Mouse (Mus musculus) spleen, adult 2 months (tissue): ENCODE measurements at regions not wholly inside any gene's neighbourhood (a gene's known extent, or its start where the extent isn't known, plus 50 kb on each side); places are given as distances from the start of the nearest gene placed in this dataset.

Experiments
- CTCF ChIP-seq: fragments of 200-500 bp; IDR thresholded peaks from 2 replicates; pipeline ENCODE4 v1.5.1; 2011; ENCODE audit warnings: mild to moderate bottlenecking, inconsistent platforms; ENCODE audit not compliant: insufficient read depth, insufficient read length, insufficient replicate concordance; ENCODE audit errors: extremely low read depth
- POLR2A ChIP-seq: fragments of 200-500 bp; IDR thresholded peaks from 2 replicates; pipeline ENCODE4 v1.6.1; 2011; ENCODE audit warnings: low read depth, low read length, inconsistent platforms

DNA sequence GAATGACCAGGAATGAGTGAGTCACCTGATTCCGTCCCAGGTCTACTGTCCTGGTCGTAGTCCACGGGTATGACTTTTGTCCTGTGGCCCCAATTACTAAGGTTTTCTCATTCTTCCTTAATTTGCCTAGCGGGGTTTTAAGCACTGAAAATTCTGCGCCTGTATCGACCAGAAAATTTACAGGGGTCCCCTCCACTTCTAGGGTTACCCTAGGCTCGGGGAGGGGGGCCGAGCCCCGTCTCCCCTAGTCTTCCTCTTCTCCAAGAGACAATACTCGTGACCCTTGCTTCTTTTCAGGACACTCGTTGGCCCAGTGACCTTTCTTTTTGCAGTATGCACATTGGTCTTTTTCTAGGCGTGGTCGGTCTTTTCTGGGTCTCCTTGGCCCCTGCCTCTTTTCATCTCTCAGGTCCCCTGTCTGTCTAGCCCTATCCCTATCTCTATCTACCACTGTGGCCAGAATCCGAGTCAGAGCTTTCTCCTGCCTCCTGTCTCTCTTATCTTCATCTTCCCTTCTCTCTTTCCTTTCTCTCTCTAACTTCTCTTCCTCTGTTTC, 277.8 kb downstream of the Gm21863 start:
- no peak for TF ChIP-seq CTCF
- no peak for TF ChIP-seq POLR2A
